Mouse (Mus musculus) frontal cortex, postnatal 10 days (tissue): ENCODE data around the gene Oxtr.

Source experiments
- DNase-seq, 2 experiments: peaks; one replicate each; pipeline ENCODE4 v3.0.0; 2022; ENCODE audit warnings: low spot score in 2 of 2, mixed read lengths in 1 of 2

Oxtr gene

GRCm38 (mm10) chr6:112488821-112489180, 942 bp downstream of the Oxtr start:
- no peak for DNase-seq

GRCm38 (mm10) chr6:112487993-112488392, 1.8 kb downstream of the Oxtr start:
- DNase-seq: no peak

DNA sequence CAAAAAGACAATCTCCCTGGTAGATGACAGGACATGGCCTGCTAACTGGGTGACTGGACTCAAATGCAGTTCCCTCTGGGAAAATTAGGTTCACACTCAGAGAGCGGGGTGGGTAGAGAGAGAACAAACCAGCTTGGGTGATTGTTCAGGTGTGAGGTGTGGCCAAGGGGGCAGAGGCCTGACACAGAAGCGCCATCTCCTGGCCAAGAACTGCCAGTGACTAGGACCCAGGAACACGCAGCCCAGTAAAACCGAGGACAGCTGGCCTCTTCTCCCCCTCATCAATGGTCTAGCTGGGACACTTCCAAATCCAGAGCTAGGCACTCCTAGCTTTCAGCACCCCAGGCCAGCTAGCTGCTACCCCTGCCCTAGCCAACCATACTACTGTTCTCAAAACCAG, 5.4 kb downstream of the Oxtr start:
- no peak for DNase-seq

GRCm38 (mm10) chr6:112479861-112480260, 9.9 kb downstream of the Oxtr start:
- DNase-seq: no peak

GRCm38 (mm10) chr6:112471644-112472043, 18.1 kb downstream of the Oxtr start:
- DNase-seq: no peak

GRCm38 (mm10) chr6:112466001-112466400, 23.7 kb downstream of the Oxtr start:
- DNase-seq: no peak

DNA sequence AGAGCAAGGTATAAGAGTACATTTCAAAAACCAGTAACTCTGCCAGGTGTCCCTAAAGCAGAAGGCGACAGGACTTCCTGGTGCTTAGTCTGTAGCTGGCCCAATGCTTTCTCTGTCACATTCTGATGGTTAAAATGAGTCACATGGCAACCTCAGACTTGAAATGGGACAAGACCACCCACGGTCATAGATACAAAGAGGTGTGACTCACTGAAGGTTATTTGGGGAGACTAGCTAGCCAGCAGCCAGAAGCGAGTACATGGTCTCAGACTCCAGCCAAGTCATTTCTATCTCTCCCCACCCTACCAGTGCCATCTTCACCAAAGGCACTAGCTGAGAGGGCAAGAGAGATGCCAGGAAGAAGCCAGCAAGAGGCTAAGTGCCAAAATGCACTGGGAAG, 24.3 kb downstream of the Oxtr start:
- DNase-seq: no peak

GRCm38 (mm10) chr6:112463331-112463730, 26.4 kb downstream of the Oxtr start:
- no peak for DNase-seq

GRCm38 (mm10) chr6:112461459-112461858, 28.3 kb downstream of the Oxtr start:
- no peak for DNase-seq

- DNase-seq: no peak
Observed at GRCm38 (mm10) chr6:112459341-112459749, 30.4 kb downstream of the Oxtr start, which contains the start of gene Cav3. Gene Cav3, plus strand, starts transcription at chr6:112459505.

- no peak for DNase-seq
Observed at GRCm38 (mm10) chr6:112445675-112446074, 44.1 kb downstream of the Oxtr start.

DNA sequence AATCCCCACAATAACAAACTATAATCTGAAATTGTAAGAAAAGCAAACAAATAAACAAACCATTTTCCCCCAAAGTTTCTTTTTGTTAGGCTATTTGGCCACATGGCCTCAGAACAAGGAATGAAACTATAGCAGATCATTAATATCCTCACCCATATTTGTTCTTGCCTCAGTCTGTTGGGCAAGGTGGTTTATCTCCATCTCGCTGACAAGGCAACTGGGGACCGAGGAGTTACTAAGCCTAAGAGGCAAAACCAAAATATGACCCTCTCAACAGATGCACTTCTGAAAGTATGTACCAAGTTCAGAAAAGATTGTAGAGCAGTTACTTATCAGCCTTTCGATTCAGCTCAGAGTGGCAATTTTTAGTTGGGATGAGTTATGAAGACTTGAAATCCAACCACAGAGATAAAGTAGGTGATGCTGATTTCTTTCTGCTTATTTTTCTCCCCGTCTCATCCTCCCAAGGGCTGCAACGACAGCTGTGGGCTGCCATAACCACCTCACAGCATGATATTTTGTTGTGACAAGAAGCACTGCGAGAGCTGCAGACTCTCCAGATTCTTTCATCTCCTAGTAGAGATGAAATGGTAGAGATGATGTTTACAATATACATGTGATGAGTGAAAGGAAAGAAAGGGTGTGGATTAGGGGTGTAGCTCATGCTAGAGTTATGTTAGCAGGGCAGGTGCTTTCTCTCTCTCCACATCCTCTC, 63.6 kb downstream of the Oxtr start:
- DNase-seq: no peak

- DNase-seq: peak; percentile 9 to 24
Observed at GRCm38 (mm10) chr6:112423746-112424501, 65.8 kb downstream of the Oxtr start.
